Mouse (Mus musculus): ENCODE measurements at regions not wholly inside any gene's neighbourhood (a gene's known extent, or its start where the extent isn't known, plus 50 kb on each side); places are given as distances from the start of the nearest gene placed in this dataset.
A peak's percentile ranks its signal among the peaks of the same experiment; 100 is the strongest.

- ATAC-seq (ENCODE audit: insufficient read depth, low FRiP score, low read depth): no peak
- H3K4me3 ChIP-seq (replicated peaks): no peak overlapping the region
- H3K4me1 ChIP-seq: no peaks in the 10 kb centered on the region
- H3K27me3 ChIP-seq (replicated peaks): no peaks in the 10 kb centered on the region
- no peak overlapping the region for H3K9ac ChIP-seq
- WGBS: 74% methylated on average over 3 of the region's 3 CpGs
- H3K4me2 ChIP-seq: no peak overlapping the region
- H3K36me3 ChIP-seq: no peaks in the 10 kb centered on the region
- no peaks in the 10 kb centered on the region for H3K9me3 ChIP-seq
- H3K27ac ChIP-seq: no peak overlapping the region
These were observed 352.8 kb downstream of the Rnd3 start for GRCm38 (mm10) chr2:50796087-50796486.

DNA sequence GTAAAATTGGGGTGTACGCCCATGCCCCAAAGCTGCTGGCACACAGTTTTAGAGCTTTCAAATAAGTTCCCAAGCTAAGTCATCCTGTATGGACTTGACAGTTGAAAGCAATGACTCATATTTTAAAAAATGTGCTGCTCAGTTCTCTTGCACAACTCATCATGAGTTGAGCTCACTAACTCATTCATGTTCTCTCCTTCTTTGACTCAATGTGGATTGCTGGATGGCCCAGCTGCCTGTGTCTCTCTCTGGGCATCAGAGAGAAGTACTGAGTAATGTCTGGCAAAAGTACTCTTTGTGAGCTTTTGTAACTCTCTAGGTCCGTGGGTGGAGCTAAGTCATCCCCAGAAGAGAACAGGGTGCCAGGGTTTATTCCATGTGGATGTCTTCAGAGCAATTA is 355.3 kb downstream of the Rnd3 start:
- no peak overlapping the region for H3K9ac ChIP-seq
- H3K27me3 ChIP-seq (replicated peaks): no peaks in the 10 kb centered on the region
- no peaks in the 10 kb centered on the region for H3K36me3 ChIP-seq
- H3K27ac ChIP-seq: no peak overlapping the region
- no peaks in the 10 kb centered on the region for H3K4me1 ChIP-seq
- H3K9me3 ChIP-seq: no peaks in the 10 kb centered on the region
- H3K4me2 ChIP-seq: no peak overlapping the region
- H3K4me3 ChIP-seq (replicated peaks): no peak overlapping the region
- no peak for ATAC-seq (ENCODE audit: insufficient read depth, low FRiP score, low read depth)
- WGBS: 80% methylated on average over 2 of the region's 2 CpGs

DNA sequence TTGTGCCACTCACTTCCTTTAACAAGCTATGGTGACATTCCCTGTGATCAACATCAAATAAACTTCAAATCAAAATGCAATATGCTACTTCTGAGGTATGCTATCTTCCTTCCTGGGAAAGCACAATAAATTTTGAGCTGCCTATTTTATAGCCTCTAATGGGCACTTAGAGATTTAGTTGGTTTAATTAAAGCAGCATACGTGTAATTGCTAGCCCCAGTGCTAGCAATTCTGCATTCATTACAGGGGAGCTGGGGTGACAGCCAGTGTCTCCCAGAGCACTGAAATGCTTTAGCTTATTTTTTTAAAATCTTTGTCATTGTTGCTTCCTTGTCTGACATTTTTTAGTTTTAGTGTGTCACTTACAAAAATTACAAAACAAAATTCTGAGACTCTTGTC is 355.8 kb downstream of the Rnd3 start:
- H3K9ac ChIP-seq: no peak overlapping the region
- no peaks in the 10 kb centered on the region for H3K9me3 ChIP-seq
- H3K27ac ChIP-seq: no peak overlapping the region
- no peaks in the 10 kb centered on the region for H3K36me3 ChIP-seq
- no peak for ATAC-seq (ENCODE audit: insufficient read depth, low FRiP score, low read depth)
- no peak overlapping the region for H3K4me2 ChIP-seq
- H3K4me3 ChIP-seq (replicated peaks): no peak overlapping the region
- 88% methylated on average over 1 of the region's 1 CpGs for WGBS
- no peaks in the 10 kb centered on the region for H3K4me1 ChIP-seq
- no peaks in the 10 kb centered on the region for H3K27me3 ChIP-seq (replicated peaks)

GRCm38 (mm10) chr2:50789051-50789651 is 359.8 kb downstream of the Rnd3 start:
- Histone ChIP-seq H3K9ac (no peak overlapping the region), H3K27me3 (replicated peaks) (no peaks in the 10 kb centered on the region), H3K27ac (peak overlapping the region; percentile 41), H3K4me2 (no peak overlapping the region), H3K4me3 (replicated peaks) (no peak overlapping the region), H3K36me3 (no peaks in the 10 kb centered on the region), H3K9me3 (no peaks in the 10 kb centered on the region), H3K4me1 (no peaks in the 10 kb centered on the region)
- WGBS: 61% methylated on average over 4 of the region's 4 CpGs
- ATAC-seq (ENCODE audit: insufficient read depth, low FRiP score, low read depth): no peak

DNA sequence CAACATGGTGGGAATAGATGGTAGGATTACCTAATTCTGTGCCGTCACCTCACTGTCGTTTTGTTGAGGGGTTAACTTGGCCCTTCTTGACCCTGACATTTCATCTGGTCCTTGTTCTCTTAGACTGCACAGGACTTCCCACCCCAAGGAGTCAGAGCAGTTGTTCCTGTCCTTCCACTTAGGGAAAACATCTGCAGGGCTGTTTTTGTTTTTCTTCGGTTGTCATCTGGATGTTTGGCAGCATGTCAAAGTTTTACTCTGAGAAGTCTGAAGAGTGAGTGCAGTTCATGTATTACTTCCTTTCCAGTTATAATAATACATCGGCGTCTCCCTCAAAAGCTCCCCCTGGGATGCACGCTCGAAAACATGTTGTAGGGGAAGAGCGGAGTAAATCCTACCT is 376.8 kb downstream of the Rnd3 start:
- Histone ChIP-seq H3K36me3 (no peaks in the 10 kb centered on the region), H3K4me2 (no peak overlapping the region)
- 66% methylated on average over 8 of the region's 8 CpGs for WGBS

GRCm38 (mm10) chr2:50759016-50759415 is 389.9 kb downstream of the Rnd3 start:
- Histone ChIP-seq H3K4me2 (no peak overlapping the region), H3K36me3 (no peaks in the 10 kb centered on the region), H3K9me3 (no peaks in the 10 kb centered on the region), H3K27me3 (replicated peaks) (no peaks in the 10 kb centered on the region), H3K4me3 (replicated peaks) (no peak overlapping the region), H3K9ac (no peak overlapping the region), H3K27ac (no peak overlapping the region), H3K4me1 (no peaks in the 10 kb centered on the region)
- no peak for ATAC-seq (ENCODE audit: insufficient read depth, low FRiP score, low read depth)
- 78% methylated on average over 2 of the region's 2 CpGs for WGBS

More for the DNA sequence above, 376.8 kb downstream of the Rnd3 start:
- Histone ChIP-seq H3K9ac (no peak overlapping the region), H3K4me3 (replicated peaks) (no peak overlapping the region), H3K27ac (no peak overlapping the region), H3K4me1 (no peaks in the 10 kb centered on the region), H3K27me3 (replicated peaks) (no peaks in the 10 kb centered on the region), H3K9me3 (no peaks in the 10 kb centered on the region)
- no peak for ATAC-seq (ENCODE audit: insufficient read depth, low FRiP score, low read depth)

DNA sequence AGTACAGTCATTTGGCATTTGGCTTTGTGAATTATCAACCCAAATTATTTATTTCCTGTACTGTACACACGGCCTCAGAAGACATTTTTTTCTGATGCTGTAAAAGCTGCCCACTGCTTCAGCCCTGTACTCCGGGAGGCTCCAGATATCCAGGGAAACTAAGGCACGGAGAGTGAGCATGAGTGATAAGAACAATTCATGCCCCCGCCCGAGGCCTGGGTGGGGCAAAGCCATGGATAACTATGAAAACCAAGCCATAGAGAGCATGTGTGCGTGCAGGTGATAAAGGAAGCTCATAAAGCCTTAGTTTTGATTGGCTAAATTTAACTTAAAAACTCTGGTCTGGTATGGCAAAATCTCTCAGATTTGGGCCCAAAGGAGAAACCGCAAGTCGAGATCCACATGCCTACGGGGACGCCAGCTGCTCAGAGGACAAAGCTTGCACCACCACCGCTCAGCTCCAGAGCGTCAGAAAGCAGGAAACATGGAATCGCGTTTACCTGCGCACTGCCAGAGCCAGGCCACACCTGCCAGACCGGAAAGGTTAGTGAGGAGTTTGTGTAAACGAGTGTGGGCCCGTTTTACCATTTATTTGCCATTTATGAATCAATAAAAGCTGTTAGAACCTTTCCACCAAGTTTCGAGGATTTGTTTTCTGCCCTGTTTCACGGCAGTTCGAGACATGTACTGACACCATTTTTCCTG is 390.9 kb downstream of the Rnd3 start:
- no peak overlapping the region for H3K9ac ChIP-seq
- H3K4me1 ChIP-seq: no peaks in the 10 kb centered on the region
- H3K27me3 ChIP-seq (replicated peaks): no peaks in the 10 kb centered on the region
- WGBS: 70% methylated on average over 21 of the region's 21 CpGs
- peak overlapping the region; percentile 65; the same call in 1 of the 2 replicates for H3K27ac ChIP-seq
- 0 out of 2 replicates have a peak overlapping the region, but pooled peaks have one; percentile 13 for H3K4me2 ChIP-seq
- 0 out of 2 replicates have a peak, but pooled peaks have one; percentile 43 for ATAC-seq (ENCODE audit: insufficient read depth, low FRiP score, low read depth)
- H3K36me3 ChIP-seq: no peaks in the 10 kb centered on the region
- no peak overlapping the region for H3K4me3 ChIP-seq (replicated peaks)
- H3K9me3 ChIP-seq: no peaks in the 10 kb centered on the region

DNA sequence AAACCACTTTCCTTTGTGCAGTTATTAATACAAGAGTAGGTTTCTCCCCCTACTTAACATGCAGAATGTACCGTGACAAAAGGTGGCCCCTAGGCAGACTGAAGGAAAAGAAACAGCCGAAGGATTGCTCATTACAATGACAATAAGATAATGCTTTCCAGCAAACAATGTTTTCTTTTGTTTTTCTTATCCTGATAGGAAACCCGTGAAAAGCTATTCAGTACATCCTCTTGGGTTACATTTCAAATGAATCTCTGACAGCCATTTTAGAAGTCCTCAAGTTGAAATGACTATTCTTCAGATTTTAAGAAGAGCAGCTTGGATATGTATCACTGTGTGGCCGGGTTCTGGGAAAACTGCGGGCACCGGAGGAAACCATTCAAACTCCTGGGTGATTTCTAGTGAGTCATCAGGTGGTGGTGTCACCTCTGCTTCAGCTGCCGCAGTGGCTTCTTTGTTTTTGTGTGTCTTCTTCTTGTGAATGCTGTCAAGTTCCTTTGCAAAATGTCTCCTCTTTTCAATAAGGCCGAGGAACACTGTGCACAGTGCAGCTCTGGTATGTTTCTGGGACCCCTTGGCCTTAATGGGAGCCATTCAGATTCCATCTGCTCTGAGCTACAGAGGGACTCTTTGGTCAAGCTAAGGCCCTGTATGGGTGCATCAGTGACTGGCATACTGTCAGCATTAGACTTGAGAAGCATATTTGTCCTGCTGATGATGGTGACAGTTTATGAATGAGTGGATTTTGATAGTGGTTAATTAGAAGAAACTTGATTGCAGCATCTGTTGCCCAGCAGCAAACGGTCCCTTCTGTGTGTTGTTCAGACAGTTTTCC is 393.1 kb downstream of the Rnd3 start:
- Histone ChIP-seq H3K4me1 (no peaks in the 10 kb centered on the region), H3K9ac (no peak overlapping the region), H3K4me2 (no peak overlapping the region), H3K27ac (no peak overlapping the region), H3K4me3 (replicated peaks) (no peak overlapping the region), H3K27me3 (replicated peaks) (no peaks in the 10 kb centered on the region), H3K9me3 (no peaks in the 10 kb centered on the region), H3K36me3 (no peaks in the 10 kb centered on the region)
- 71% methylated on average over 9 of the region's 9 CpGs for WGBS
- no peak for ATAC-seq (ENCODE audit: insufficient read depth, low FRiP score, low read depth)

DNA sequence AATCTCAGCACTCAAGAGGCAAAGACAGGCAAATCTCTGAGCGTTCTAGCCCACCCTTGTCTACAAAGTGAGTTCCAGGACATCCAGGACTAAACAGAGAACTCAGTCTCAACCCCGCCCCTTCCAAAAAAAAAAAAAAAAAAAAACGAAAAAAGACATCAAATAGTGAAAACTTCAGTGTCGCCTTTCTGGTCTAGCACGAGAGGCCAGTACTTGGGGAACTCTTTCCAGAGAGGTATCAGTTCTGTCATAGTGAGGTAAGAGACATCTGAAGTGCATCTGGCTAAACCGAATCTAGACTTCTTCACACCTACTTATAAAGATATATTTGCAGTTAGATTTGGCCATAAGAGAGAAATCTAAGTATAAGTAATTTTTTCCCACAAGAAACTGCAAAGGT is 393.8 kb downstream of the Rnd3 start:
- Histone ChIP-seq H3K27ac (no peak overlapping the region), H3K4me2 (no peak overlapping the region), H3K4me3 (replicated peaks) (no peak overlapping the region), H3K4me1 (no peaks in the 10 kb centered on the region), H3K36me3 (no peaks in the 10 kb centered on the region), H3K9me3 (no peaks in the 10 kb centered on the region), H3K9ac (no peak overlapping the region), H3K27me3 (replicated peaks) (no peaks in the 10 kb centered on the region)
- 75% methylated on average over 6 of the region's 6 CpGs for WGBS
- no peak for ATAC-seq (ENCODE audit: insufficient read depth, low FRiP score, low read depth)

GRCm38 (mm10) chr2:50752408-50752807 is 396.5 kb downstream of the Rnd3 start:
- Histone ChIP-seq H3K4me1 (no peaks in the 10 kb centered on the region), H3K9ac (no peak overlapping the region), H3K4me2 (no peak overlapping the region), H3K36me3 (no peaks in the 10 kb centered on the region), H3K9me3 (no peaks in the 10 kb centered on the region), H3K4me3 (replicated peaks) (no peak overlapping the region), H3K27ac (no peak overlapping the region), H3K27me3 (replicated peaks) (no peaks in the 10 kb centered on the region)
- WGBS: 76% methylated on average over 9 of the region's 9 CpGs
- no peak for ATAC-seq (ENCODE audit: insufficient read depth, low FRiP score, low read depth)

- no peak overlapping the region for H3K4me2 ChIP-seq
- ATAC-seq (ENCODE audit: insufficient read depth, low FRiP score, low read depth): no peak
These were observed 398.1 kb downstream of the Rnd3 start for GRCm38 (mm10) chr2:50750799-50751198.

DNA sequence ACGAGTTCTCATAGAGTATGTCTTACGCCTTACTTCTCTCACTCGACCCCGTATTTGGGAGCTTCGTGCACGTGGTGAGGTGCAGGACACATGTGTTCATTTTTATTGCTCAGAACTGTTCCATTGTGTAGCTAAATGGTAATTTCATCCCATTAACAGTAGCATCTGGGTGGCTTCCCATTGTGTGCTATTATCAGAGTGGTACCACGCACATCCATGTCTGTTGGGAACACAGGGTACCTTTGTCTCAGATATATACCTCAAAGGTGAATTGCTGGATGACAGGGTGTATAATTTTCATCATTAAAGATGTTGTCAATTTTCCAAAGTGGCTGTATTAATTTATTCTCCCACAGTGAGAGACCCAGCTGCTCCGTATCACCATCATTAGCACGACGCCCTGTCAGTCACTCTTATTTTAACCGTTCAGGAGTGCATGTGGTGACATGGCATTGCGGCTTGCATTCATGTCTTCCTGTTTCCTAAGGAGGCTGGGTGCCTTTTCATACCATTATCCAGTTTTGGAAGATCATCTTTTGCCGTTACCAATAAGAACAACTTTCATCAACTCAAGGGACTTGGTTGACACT is 404.2 kb downstream of the Rnd3 start:
- H3K27ac ChIP-seq: no peak overlapping the region
- H3K9me3 ChIP-seq: no peaks in the 10 kb centered on the region
- no peak overlapping the region for H3K4me3 ChIP-seq (replicated peaks)
- H3K4me2 ChIP-seq: no peak overlapping the region
- whole genome bisulfite sequencing: 90% methylated on average over 13 of the region's 13 CpGs
- ATAC-seq (ENCODE audit: insufficient read depth, low FRiP score, low read depth): no peak
- no peaks in the 10 kb centered on the region for H3K36me3 ChIP-seq
- no peaks in the 10 kb centered on the region for H3K4me1 ChIP-seq
- no peaks in the 10 kb centered on the region for H3K27me3 ChIP-seq (replicated peaks)
- no peak overlapping the region for H3K9ac ChIP-seq

More at GRCm38 (mm10) chr2:50750799-50751198, 398.1 kb downstream of the Rnd3 start:
- H3K4me3 ChIP-seq (replicated peaks): no peak overlapping the region
- no peaks in the 10 kb centered on the region for H3K4me1 ChIP-seq
- H3K36me3 ChIP-seq: no peaks in the 10 kb centered on the region
- H3K9me3 ChIP-seq: no peaks in the 10 kb centered on the region
- H3K27me3 ChIP-seq (replicated peaks): no peaks in the 10 kb centered on the region
- WGBS: 55% methylated on average over 5 of the region's 5 CpGs
- no peak overlapping the region for H3K27ac ChIP-seq
- H3K9ac ChIP-seq: no peak overlapping the region
